Comparison of ENCODE assay signal across 22 mouse cellular contexts in the genomic region with DNA sequence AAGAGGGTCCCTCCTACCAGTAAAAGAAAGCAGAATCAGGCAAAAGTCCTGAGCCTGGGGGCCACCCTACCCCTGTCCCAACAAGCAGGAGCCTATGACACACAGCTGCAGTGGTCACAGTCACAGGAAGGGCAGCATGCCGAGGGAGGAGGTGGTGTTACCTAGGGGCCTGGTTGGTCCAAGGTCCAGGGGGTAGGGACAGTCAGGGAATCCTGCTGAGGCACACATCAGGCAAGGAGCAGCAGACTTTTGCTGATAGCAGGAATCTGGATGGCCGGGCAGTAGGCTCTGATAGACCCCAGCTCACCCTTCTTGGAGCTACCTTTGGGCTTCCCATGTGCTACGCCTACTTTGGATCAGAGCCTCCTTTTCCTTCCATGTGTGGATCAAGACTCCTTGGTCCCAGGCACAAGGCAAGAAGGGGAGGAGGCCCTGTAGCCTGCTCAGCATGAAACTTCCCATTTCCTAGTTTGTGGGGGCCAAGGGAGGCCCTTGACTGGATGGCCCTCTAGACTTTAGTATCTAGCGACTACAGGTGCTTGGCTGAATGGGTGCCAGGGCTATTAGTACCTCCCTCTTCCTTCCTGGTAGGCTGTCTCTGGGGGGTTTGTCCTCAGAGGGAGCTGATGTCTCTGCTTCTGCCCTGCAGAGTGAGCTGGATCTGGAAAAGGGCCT.
DNase-seq lines count a peak whose midpoint lies in the region; ATAC-seq lines count a peak whose summit lies in the region.
"Had no signal": no experiment of that assay in that cellular context is flagged by ENCODE, and none has a peak within 500 bp of the region (broad histone marks: within the 10 kb centered on the region; RNA-seq: fewer than 3 reads in every experiment).

No protein-coding gene starts in this region.

- no peak overlapping the region for H3K4me3 ChIP-seq in kidney, embryonic 16.5 days (ENCODE audit: low read length)
- no peak overlapping the region for H3K4me3 ChIP-seq in midbrain, embryonic 10.5 days
- H3K4me3 ChIP-seq: embryonic facial prominence, embryonic 13.5 days; forebrain, embryonic 15.5 days; heart, embryonic 13.5 days; hindbrain, embryonic 15.5 days; liver, embryonic 15.5 days had no signal

- no peaks in the 10 kb centered on the region for H3K27me3 ChIP-seq in kidney, embryonic 16.5 days (ENCODE audit: insufficient read depth, low read length)
- H3K27me3 ChIP-seq in midbrain, embryonic 10.5 days (ENCODE audit: low read depth, poor library complexity, severe bottlenecking): no peaks in the 10 kb centered on the region
- H3K27me3 ChIP-seq: embryonic facial prominence, embryonic 13.5 days; forebrain, embryonic 15.5 days; hindbrain, embryonic 15.5 days; liver, embryonic 15.5 days had no signal

- H3K4me2 ChIP-seq in kidney, embryonic 16.5 days (replicated peaks; ENCODE audit: low read depth, low read length): no peak overlapping the region
- H3K4me2 ChIP-seq: embryonic facial prominence, embryonic 13.5 days; forebrain, embryonic 15.5 days; heart, embryonic 13.5 days; hindbrain, embryonic 15.5 days; liver, embryonic 15.5 days; midbrain, embryonic 11.5 days had no signal

- no peaks in the 10 kb centered on the region for H3K4me1 ChIP-seq in kidney, embryonic 16.5 days (ENCODE audit: insufficient read depth, low read length)
- peaks cover 11% of the 10 kb centered on the region; the same call in 1 of the 2 replicates for H3K4me1 ChIP-seq in midbrain, embryonic 10.5 days
- H3K4me1 ChIP-seq: embryonic facial prominence, embryonic 13.5 days had no signal

- H3K27ac ChIP-seq in kidney, embryonic 16.5 days (ENCODE audit: low read length): no peak overlapping the region
- no peak overlapping the region for H3K27ac ChIP-seq in midbrain, embryonic 10.5 days (replicated peaks)
- H3K27ac ChIP-seq: embryonic facial prominence, embryonic 13.5 days; forebrain, embryonic 15.5 days; heart, embryonic 13.5 days; hindbrain, embryonic 15.5 days; liver, embryonic 15.5 days had no signal

- 88% methylated on average over 4 of the region's 4 CpGs for WGBS in kidney, embryonic 16.5 days
- 87% methylated on average over 4 of the region's 4 CpGs for WGBS in midbrain, embryonic 10.5 days

- no peak for ATAC-seq in kidney, embryonic 16.5 days (ENCODE audit: low FRiP score, low TSS enrichment)
- peak; percentile 35 for ATAC-seq in granulocyte monocyte progenitor cell, adult 5-6 weeks (replicated peaks; ENCODE audit: poor library complexity, severe bottlenecking)
- ATAC-seq: activated CD4-positive, CD25-positive, alpha-beta regulatory T cell, adult 4 months; forebrain, embryonic 15.5 days had no signal

- DNase-seq in kidney, adult 11 months: peak; percentile 53
- peak; percentile 41 to 51 for DNase-seq in kidney, adult 8-10 months
- peak; percentile 53 to 59 for DNase-seq in kidney, postnatal 36 days
- no peak for DNase-seq in midbrain, embryonic 10.5 days (ENCODE audit: low spot score)
- DNase-seq in thymus, postnatal 14 days: no peak
- no peak for DNase-seq in spleen, postnatal 4 days (ENCODE audit: low spot score in 2 of 2)
- DNase-seq: adrenal gland, postnatal 10 days; cerebellum, adult 9-11 months; layer of hippocampus, postnatal 36 days; lung, postnatal 14 days; retina, postnatal 1 day; thymus, postnatal 36 days had no signal

- peaks cover 4% of the 10 kb centered on the region; the same call in 1 of the 2 replicates for H3K9me3 ChIP-seq in kidney, embryonic 16.5 days (ENCODE audit: low read length)
- no peaks in the 10 kb centered on the region for H3K9me3 ChIP-seq in midbrain, embryonic 10.5 days (replicated peaks)
- H3K9me3 ChIP-seq: embryonic facial prominence, embryonic 13.5 days; forebrain, embryonic 15.5 days; hindbrain, embryonic 15.5 days; liver, embryonic 15.5 days had no signal

- no peak overlapping the region for H3K9ac ChIP-seq in kidney, embryonic 16.5 days (replicated peaks; ENCODE audit: low read length)
- H3K9ac ChIP-seq: embryonic facial prominence, embryonic 13.5 days; forebrain, embryonic 15.5 days; heart, embryonic 13.5 days; hindbrain, embryonic 15.5 days; liver, embryonic 15.5 days had no signal

- peaks cover 41% of the 10 kb centered on the region for H3K36me3 ChIP-seq in kidney, embryonic 16.5 days (ENCODE audit: insufficient read depth, low read length)
- peaks cover 70% of the 10 kb centered on the region for H3K36me3 ChIP-seq in midbrain, embryonic 10.5 days
- H3K36me3 ChIP-seq: G1E had no signal

Comparison
In these comparisons a context has a peak if more than half of its experiments do, and no peak if none do; other contexts are left out.
1. DNase-seq: peak in kidney, adult 11 months (single experiment), kidney, adult 8-10 months (2 of 2) and kidney, postnatal 36 days (2 of 2); none in midbrain, embryonic 10.5 days (single experiment), thymus, postnatal 14 days (single experiment) and spleen, postnatal 4 days (0 of 2).